Mouse (Mus musculus) left cerebral cortex, adult 2 months (tissue): ENCODE data around the gene Odf2. TPM values are rescaled to one million over a fixed set of nuclear protein-coding genes. Genes with fewer than 3 reads are reported as not detected.
"Not testable (repeated sequence)": the region's sequence is repeated elsewhere in the genome, so short reads cannot be mapped to it uniquely, and the experiment has no call there.

ENCODE experiments used
- DNase-seq, 2 experiments: peaks; one replicate each; pipeline ENCODE4 v3.0.0; 2021 to 2022; ENCODE audit warnings: low spot score in 2 of 2, mixed read lengths in 1 of 2; ENCODE audit errors: extremely low spot score in 1 of 2
- H3K27ac ChIP-seq: fragments of 200-600 bp; 2 replicates; pipeline ENCODE4 v1.8.1; 2022
- H3K4me3 ChIP-seq: fragments of 200-600 bp; 2 replicates; pipeline ENCODE4 v1.8.1; 2022
- CTCF ChIP-seq: fragments of 200-600 bp; IDR thresholded peaks from 2 replicates; pipeline ENCODE4 v1.8.1; 2022; ENCODE audit warnings: antibody characterized with exemption, mild to moderate bottlenecking, moderate library complexity
- intact Hi-C: fragments of 180-260 bp; cut with DNase I; formaldehyde crosslinking; loops from one replicate; pipeline ENCODE4 v1.15.1; 2025
- total RNA-seq, 2 experiments: library from RNA; stranded (reverse); gene quantifications; 2 replicates each; pipeline ENCODE4 v1.2.3; 2021

Odf2 gene
- total RNA-seq, 2 experiments from 2014 or later: 97.9 to 101 TPM

DNA sequence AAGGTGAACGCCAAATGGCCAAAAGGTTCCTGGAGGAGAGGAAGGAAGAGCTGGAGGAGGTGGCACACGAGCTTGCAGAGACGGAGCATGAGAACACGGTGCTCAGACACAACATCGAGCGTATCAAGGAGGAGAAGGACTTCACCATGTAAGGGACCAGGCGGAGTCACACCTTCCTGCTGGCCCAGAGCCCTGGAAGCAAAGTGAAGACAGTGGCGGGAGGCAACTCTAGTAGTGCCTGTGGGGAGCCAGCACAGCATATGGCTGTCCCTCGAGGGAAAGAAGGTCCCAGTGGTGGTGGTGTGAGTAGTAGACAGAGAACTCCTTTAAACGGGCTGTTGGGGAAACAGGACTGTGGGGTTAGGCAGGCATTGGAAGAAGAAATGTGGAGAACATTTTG is 13.2 kb downstream of the Odf2 start:
- intact Hi-C loops: loop anchor here (5.0 kb wide), 1 partner anchor 55 kb away; no protein-coding TSS in a partner anchor
- H3K4me3 ChIP-seq: no peak overlapping the region

GRCm38 (mm10) chr2:29908171-29908570 is 19.1 kb downstream of the Odf2 start:
- intact Hi-C loops, DNase-seq, H3K4me3 ChIP-seq, H3K27ac ChIP-seq: not testable (repeated sequence)

More for the DNA sequence above, 13.2 kb downstream of the Odf2 start:
- no peak overlapping the region for H3K27ac ChIP-seq
- no peak for DNase-seq
- no peak for TF ChIP-seq CTCF

GRCm38 (mm10) chr2:29910042-29910441 is 21.0 kb downstream of the Odf2 start:
- Histone ChIP-seq H3K4me3 (no peak overlapping the region), H3K27ac (no peak overlapping the region)
- DNase-seq: no peak
- intact Hi-C loops: no loop called here
- peak; percentile 24 for TF ChIP-seq CTCF

DNA sequence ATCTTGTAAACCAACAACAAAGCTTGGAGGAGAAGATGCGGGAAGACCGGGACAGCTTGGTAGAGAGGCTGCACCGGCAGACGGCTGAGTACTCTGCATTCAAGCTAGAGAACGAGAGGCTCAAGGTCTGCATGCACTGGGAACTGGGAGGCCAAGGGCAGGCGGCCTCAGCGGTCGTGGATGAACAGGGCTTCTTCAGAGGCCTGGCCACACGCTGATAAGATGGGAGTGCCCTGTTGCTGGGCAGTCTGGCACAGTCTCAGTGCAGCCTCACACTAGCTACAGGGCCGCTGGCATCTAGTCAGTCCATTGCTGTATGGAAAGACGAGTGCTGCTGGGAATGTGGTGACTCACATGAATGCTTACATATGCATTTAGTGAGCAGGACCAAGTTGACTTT is 28.6 kb downstream of the Odf2 start:
- no peak overlapping the region for H3K4me3 ChIP-seq
- no peak for TF ChIP-seq CTCF
- no peak for DNase-seq
- intact Hi-C loops: no loop called here
- no peak overlapping the region for H3K27ac ChIP-seq

DNA sequence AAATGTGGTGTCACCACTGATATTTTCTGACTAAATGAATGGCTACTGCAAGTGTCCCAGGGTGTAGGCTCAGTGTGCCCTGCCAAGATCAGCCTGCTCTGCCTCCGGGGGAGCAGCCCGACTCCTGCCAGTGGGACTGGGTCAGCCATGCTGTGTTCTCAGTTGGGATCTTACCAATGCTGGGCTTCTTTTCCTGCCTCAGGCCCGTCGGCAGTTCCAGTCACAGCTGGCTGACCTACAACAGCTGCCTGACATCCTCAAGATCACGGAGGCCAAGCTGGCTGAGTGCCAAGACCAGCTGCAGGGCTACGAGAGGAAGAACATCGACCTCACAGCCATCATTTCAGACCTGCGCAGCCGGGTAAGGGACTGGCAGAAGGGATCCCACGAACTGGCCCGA is 33.0 kb downstream of the Odf2 start:
- intact Hi-C loops: no loop called here
- no peak overlapping the region for H3K4me3 ChIP-seq
- TF ChIP-seq CTCF: no peak
- DNase-seq: peak in 1 of 2 experiments; percentile 20
- no peak overlapping the region for H3K27ac ChIP-seq

GRCm38 (mm10) chr2:29926542-29926941 is 37.5 kb downstream of the Odf2 start:
- Histone ChIP-seq H3K4me3 (no peak overlapping the region), H3K27ac (no peak overlapping the region)
- no peak for DNase-seq
- intact Hi-C loops: no loop called here
- TF ChIP-seq CTCF: no peak

DNA sequence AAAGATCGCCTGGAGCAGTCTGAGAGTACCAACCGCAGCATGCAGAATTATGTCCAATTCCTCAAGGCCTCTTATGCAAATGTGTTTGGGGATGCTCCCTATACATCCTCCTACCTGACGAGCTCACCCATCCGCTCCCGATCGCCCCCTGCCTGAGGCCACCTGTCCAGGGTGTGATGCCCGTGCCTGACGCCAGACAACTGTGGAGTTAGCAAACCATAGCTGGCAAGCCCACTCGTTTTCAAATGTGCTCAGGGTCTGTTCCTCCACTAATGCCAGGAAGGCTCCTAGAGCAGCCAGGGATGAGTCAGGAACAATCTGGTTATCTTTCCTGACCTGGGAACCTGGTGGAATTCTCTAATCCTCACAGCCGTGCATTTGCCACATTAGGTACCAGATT is 41.5 kb downstream of the Odf2 start:
- intact Hi-C loops: no loop called here
- Histone ChIP-seq H3K4me3 (no peak overlapping the region), H3K27ac (no peak overlapping the region)
- TF ChIP-seq CTCF: no peak
- DNase-seq: no peak

- intact Hi-C loops: no loop called here
Measured at GRCm38 (mm10) chr2:29931194-29931593, 42.2 kb downstream of the Odf2 start.

GRCm38 (mm10) chr2:29934906-29935599 is 46.0 kb downstream of the Odf2 start, which contains the start of gene Gle1:
TSS of gene Gle1 (plus strand) at chr2:29935426.
- H3K27ac ChIP-seq: peak within 1 kb of the TSS; percentile 89
- DNase-seq: peak; percentile 95 to 98
- peak; percentile 67 for TF ChIP-seq CTCF
- intact Hi-C loops: loop anchor here (1.0 to 2.0 kb wide), 2 partner anchors 30 to 42 kb away; partner anchors contain the start of gene Sptan1
- H3K4me3 ChIP-seq: peak within 1 kb of the TSS; percentile 90

More at GRCm38 (mm10) chr2:29931194-29931593, 42.2 kb downstream of the Odf2 start:
- Histone ChIP-seq H3K4me3 (no peak overlapping the region), H3K27ac (no peak overlapping the region)
- DNase-seq: no peak
- no peak for TF ChIP-seq CTCF

DNA sequence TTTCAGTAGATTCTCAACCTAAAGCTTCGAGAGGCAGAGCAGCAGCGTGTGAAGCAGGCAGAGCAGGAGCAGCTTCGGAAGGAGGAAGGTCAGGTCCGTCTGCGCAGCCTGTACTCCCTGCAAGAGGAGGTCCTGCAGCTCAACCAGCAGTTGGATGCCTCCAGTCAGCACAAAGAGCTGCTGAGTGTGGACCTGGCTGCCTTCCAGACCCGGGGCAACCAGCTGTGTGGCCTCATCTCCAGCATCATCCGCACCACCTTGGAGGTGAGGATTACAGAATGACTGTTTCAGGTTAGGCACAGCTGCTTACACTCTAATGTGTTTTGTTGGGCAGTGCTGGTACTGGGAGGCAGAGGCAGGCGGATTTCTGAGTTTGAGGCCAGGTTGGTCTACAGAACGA is 51.1 kb downstream of the Odf2 start:
- TF ChIP-seq CTCF: no peak
- Histone ChIP-seq H3K4me3 (no peak overlapping the region), H3K27ac (no peak overlapping the region)
- no peak for DNase-seq
- intact Hi-C loops: no loop called here

DNA sequence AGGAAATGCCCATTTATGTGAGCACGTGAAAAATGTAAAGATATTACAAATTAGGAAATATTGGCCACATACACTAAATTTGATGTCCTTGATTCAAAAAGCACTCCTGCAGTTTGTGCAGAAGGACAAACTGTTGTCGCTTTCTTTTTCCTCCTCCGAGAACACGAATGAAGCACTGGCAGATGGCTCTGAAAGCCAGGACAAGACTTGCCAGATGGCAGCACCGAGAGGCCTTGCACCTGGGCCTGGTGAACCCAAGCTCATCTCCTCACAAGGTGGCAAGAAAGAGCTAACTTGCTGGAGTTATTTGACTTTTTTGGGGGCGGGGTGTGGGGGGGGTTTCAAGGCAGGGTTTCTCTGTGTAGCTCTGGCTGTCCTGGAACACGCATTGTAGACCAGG is 51.8 kb downstream of the Odf2 start:
- Histone ChIP-seq H3K27ac (no peak overlapping the region), H3K4me3 (no peak overlapping the region)
- intact Hi-C loops: no loop called here
- TF ChIP-seq CTCF: no peak
- DNase-seq: no peak

DNA sequence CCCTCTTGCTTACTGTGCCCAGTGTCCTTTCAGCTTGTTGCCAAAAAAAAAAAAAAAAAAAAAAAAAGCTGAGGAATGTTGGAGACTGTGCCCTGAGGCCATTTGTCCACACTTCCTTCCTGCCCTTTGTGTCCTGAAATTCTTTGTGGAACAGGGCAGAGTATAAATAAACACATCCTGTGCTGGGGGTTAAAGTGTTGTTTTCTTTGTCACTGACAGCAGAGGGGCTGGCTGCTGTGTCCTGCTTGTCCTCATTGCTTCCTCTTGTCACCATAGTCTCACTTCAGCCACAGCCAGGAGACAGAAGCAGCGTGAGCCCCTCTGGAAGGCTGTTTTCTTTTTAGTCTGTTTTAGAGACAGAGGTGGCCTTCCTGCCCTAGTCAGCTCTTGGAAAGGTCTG is 55.7 kb downstream of the Odf2 start:
- Histone ChIP-seq H3K4me3 (no peak overlapping the region), H3K27ac (no peak overlapping the region)
- intact Hi-C loops: no loop called here
- TF ChIP-seq CTCF: no peak
- no peak for DNase-seq

DNA sequence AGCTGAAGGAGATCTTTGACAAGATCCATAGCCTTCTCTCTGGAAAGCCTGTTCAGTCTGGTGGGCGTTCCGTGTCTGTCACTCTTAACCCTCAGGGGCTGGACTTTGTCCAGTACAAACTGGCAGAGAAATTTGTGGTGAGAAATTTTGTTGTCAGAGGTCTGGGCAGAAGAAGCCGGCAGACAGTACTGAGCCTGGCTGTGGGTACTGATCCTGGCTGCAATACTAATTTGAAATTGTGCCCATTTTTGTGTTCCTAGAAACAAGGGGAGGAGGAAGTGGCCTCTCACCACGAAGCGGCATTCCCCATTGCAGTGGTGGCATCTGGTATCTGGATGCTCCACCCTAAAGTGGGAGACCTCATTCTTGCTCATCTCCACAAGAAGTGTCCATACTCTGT is 59.9 kb downstream of the Odf2 start:
- no peak overlapping the region for H3K4me3 ChIP-seq
- no peak for TF ChIP-seq CTCF
- intact Hi-C loops: no loop called here
- DNase-seq: no peak
- no peak overlapping the region for H3K27ac ChIP-seq
